Mouse (Mus musculus) lung, embryonic 16.5 days (tissue): ENCODE measurements around the gene Hexim1. TPM values are rescaled to one million over a fixed set of nuclear protein-coding genes. Genes with fewer than 3 reads are reported as not detected.

ENCODE experiments used
- ATAC-seq: fragments of 200-750 bp; cut with Nextera tagmentation; 2 replicates; pipeline ENCODE4 v1.8.0; 2017; ENCODE audit warnings: low read depth, mild to moderate bottlenecking, moderate library complexity
- H3K27ac ChIP-seq: fragments of 300-500 bp; sonication (generic); 2 replicates; pipeline ENCODE4 v1.5.1; 2014; ENCODE audit warnings: mild to moderate bottlenecking, control low read depth, low read length
- H3K27me3 ChIP-seq: fragments of 300-500 bp; sonication (generic); 2 replicates; pipeline ENCODE4 v1.6.1; 2014; ENCODE audit warnings: low read depth, low read length, mixed read lengths; ENCODE audit not compliant: control insufficient read depth, insufficient read depth
- H3K36me3 ChIP-seq: fragments of 300-500 bp; sonication (generic); 2 replicates; pipeline ENCODE4 v1.6.1; 2014; ENCODE audit warnings: low read length; ENCODE audit not compliant: control insufficient read depth, insufficient read depth
- H3K4me1 ChIP-seq: fragments of 300-500 bp; sonication (generic); replicated peaks from 2 replicates; pipeline ENCODE4 v1.6.1; 2014; ENCODE audit warnings: low read length, mixed read lengths; ENCODE audit not compliant: control insufficient read depth, insufficient read depth
- H3K4me2 ChIP-seq: fragments of 300-500 bp; sonication (generic); 2 replicates; pipeline ENCODE4 v1.6.1; 2014; ENCODE audit warnings: low read depth, low read length, control low read depth
- H3K4me3 ChIP-seq: fragments of 300-500 bp; sonication (generic); 2 replicates; pipeline ENCODE4 v1.5.1; 2014; ENCODE audit warnings: mild to moderate bottlenecking, low read length, control low read depth
- H3K9ac ChIP-seq: fragments of 300-500 bp; sonication (generic); 2 replicates; pipeline ENCODE4 v1.6.1; 2014; ENCODE audit warnings: low read length, control low read depth
- H3K9me3 ChIP-seq: fragments of 300-500 bp; sonication (generic); 2 replicates; pipeline ENCODE4 v1.6.1; 2016; ENCODE audit warnings: low read length; ENCODE audit not compliant: control insufficient read depth
- WGBS: fragments of 180-500 bp; shearing (Covaris S2); extraction: QIAGEN DNeasy Blood & Tissue Kit; methylation state at CpG from one replicate; pipeline ENCODE4 v1.1.7; 2014; 5-methylcytosine and 5-hydroxymethylcytosine counted together
- polyA plus RNA-seq: library from polyadenylated mRNA; unstranded; fragments of >200 nt; fragmentation: Nextera tagmentation; extraction: Ambion mirVana; gene quantifications from 2 replicates; pipeline ENCODE4 v1.2.1, GENCODE M21; 2015

Hexim1 gene
- polyA plus RNA-seq, 1 experiment from 2014 or later: 4.6 TPM

DNA sequence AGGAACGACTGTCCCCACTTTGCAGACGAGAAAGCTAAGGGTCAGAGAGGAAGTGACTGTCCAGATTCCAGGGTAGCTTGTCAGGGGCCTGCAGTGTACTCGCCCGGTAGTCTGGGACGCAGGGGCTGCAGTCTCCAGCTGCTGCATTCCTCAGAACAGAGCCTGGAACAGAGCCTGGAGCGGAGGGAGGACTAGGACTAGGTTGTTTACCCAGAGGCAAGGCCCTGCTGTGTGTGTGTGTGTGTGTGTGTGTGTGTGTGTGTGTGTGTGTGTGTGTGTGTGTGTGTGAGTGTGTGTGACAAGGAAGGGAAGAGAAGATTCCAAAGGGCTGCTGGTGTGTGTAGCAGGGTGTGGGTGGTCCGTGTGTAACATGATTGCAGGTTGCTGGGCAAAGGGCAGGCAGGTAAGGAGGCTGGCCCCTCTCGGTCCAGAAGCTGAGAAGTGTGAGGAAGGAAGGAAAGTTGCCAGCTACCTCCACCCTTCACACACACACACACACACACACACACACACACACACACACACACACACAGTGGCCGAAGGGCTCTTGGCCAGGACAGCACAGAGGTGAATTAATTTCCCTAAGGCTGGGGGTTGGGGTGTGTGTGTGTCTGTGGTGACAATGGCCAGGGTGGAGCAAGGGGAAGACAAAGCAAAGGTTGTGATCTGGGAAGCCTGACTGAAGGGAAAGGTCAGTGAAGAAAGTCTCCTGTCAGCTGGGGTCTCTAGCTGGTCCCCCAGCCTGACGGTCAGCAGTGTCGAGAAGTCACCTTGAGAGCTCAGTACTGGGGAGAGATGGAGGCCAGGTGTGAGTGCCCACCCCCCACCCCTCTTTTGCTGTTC lies 25.3 kb downstream of the Hexim1 start:
- H3K27ac ChIP-seq: peak overlapping the region; percentile 95
- peak overlapping the region; percentile 50 for H3K9ac ChIP-seq
- H3K4me3 ChIP-seq: no peak overlapping the region
- peak overlapping the region; percentile 17; the same call in 1 of the 2 replicates for H3K4me2 ChIP-seq
- H3K36me3 ChIP-seq: peaks cover 8% of the 10 kb centered on the region; the same call in 1 of the 2 replicates
- H3K4me1 ChIP-seq: peaks cover 30% of the 10 kb centered on the region
- ATAC-seq: peak; percentile 87
- H3K27me3 ChIP-seq: no peaks in the 10 kb centered on the region
- 12% methylated on average over 11 of the region's 11 CpGs for WGBS
- H3K9me3 ChIP-seq: no peaks in the 10 kb centered on the region

DNA sequence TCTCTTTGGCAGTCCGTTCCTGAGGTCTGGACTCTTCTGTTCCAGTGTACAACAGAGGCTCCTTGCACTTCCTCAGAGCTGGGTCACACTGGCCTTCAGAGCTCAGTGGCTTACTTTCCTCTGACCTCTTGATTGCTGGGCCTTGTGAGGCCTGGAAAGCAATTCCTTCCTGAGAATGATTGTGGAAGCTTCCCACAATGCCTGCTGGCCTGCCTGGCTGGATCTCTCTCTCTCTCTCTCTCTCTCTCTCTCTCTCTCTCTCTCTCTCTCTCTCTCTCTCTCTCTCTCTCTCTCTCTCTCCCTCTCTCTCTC lies 25.9 kb downstream of the Hexim1 start:
- peak overlapping the region; percentile 95 for H3K27ac ChIP-seq
- no peaks in the 10 kb centered on the region for H3K9me3 ChIP-seq
- no peaks in the 10 kb centered on the region for H3K27me3 ChIP-seq
- peak overlapping the region; percentile 17; the same call in 1 of the 2 replicates for H3K4me2 ChIP-seq
- no peak overlapping the region for H3K4me3 ChIP-seq
- WGBS: 14% methylated on average over 1 of the region's 1 CpGs
- peaks cover 30% of the 10 kb centered on the region for H3K4me1 ChIP-seq
- ATAC-seq: peak; percentile 26
- H3K36me3 ChIP-seq: peaks cover 8% of the 10 kb centered on the region; the same call in 1 of the 2 replicates
- peak overlapping the region; percentile 47 for H3K9ac ChIP-seq

DNA sequence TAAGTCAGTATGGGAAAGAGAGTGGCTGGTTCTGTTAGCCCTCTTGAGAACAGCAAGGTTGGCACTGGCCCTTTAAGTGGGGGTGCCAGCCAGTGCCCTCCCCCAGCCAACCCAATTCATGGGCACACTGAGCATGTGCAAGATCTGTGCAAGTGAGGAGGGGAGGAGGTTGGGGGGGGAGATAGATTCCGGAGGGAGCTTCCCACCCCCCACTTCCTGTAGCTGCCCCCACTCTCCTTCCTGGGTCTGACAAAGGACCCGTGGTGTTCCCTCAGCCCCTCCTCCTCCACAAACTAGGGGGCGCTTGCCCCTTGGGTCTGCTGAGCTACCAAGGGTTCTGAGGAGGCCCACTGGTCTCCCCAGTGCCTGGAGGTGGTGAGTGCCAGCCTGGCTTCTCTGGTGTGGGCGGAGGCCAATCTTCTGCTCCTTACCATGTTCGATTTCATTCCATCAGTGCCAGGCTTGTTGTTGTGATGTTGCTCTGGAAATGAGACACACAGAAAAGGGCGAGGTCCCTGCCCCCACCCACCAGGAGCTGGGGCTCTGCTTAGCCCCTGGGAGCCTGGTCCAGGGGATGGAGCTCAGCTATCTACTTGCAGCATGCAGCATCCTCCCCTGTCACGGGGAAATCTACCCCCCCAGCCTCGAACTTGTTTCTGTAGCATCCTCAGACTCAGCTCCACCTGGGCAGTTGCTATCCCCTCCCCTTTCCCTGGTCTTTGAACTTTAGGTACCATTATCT lies 26.6 kb downstream of the Hexim1 start:
- Histone ChIP-seq H3K4me1 (peaks cover 30% of the 10 kb centered on the region), H3K36me3 (peaks cover 8% of the 10 kb centered on the region; the same call in 1 of the 2 replicates), H3K4me3 (peak overlapping the region; percentile 33), H3K9me3 (no peaks in the 10 kb centered on the region), H3K4me2 (peak overlapping the region; percentile 57), H3K27me3 (no peaks in the 10 kb centered on the region), H3K9ac (peak overlapping the region; percentile 68), H3K27ac (peak overlapping the region; percentile 95)
- ATAC-seq: peak; percentile 73
- WGBS: 27% methylated on average over 8 of the region's 8 CpGs

DNA sequence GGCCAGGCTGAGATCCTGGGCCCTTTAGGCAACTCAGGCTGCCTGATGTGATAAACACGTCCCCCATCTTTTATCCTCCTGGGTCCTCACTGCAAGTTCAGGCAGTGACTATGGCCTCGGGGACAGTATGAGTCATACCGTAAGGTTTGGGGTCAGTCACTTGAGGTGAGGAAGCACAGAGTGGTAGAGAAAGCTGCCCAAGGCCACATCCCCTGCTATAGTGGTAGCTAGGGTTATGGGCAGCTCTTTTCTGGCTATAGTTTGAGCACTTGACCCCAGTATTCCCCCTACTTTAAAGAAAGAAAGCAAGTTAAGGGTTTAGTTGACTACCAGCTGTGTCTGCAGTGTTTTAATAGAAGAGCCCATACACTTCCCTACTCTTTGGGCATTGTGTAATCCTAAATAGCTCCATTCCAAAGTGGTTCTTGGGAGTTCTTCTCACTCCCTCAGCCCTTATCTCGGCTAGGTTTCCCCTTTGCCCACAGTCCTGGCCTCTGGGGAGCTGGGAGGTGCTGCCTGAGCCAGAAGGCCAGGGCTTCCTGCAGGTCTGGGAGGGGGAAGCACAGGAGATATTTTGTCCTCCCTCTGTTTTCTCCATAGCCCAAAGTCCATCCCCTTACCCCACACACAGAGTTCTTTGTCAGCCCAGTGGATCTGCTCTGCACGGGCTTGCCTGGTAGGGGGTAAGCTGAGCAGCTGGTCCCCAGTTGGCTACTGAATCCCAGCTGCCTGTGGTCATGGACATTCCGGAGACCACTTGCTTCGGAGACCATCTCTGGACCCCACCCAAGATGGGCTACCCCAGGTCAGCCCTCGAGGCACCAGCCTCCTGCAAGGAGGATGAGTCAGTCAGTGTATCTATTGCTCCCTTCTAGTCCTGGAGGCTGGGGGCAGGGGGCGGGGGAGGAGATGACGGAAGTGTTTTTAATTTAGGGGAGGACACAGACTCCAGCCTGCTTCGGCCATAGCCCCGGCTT lies 28.6 kb downstream of the Hexim1 start:
- ATAC-seq: no peak
- Histone ChIP-seq H3K27me3 (no peaks in the 10 kb centered on the region), H3K27ac (no peak overlapping the region), H3K9me3 (no peaks in the 10 kb centered on the region), H3K36me3 (no peaks in the 10 kb centered on the region), H3K4me3 (no peak overlapping the region), H3K4me1 (peaks cover 30% of the 10 kb centered on the region), H3K4me2 (no peak overlapping the region), H3K9ac (no peak overlapping the region)
- 50% methylated on average over 12 of the region's 12 CpGs for WGBS

DNA sequence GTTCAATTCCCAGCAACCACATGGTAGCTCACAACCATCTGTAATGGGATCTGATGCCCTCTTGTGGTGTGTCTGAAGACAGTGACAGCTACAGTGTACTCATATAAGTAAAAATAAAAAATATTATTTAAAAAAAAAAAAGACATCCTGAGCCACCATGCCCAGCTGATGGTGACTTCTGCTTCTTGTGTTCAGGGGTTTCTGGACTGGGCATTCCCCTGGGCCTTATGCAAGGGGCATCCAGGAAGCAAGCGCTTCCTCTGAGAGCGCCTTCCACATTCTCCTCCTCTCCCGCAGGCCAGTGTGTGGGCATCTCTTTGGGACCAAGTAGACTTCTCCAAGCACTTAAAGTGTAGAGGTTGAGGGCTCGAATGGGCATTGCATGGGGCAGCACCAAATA lies 30.4 kb downstream of the Hexim1 start:
- H3K27ac ChIP-seq: no peak overlapping the region
- H3K9me3 ChIP-seq: no peaks in the 10 kb centered on the region
- ATAC-seq: no peak
- WGBS: 79% methylated on average over 4 of the region's 4 CpGs
- H3K4me1 ChIP-seq: peaks cover 19% of the 10 kb centered on the region
- no peaks in the 10 kb centered on the region for H3K27me3 ChIP-seq
- H3K4me2 ChIP-seq: no peak overlapping the region
- no peak overlapping the region for H3K4me3 ChIP-seq
- H3K36me3 ChIP-seq: no peaks in the 10 kb centered on the region
- H3K9ac ChIP-seq: no peak overlapping the region

DNA sequence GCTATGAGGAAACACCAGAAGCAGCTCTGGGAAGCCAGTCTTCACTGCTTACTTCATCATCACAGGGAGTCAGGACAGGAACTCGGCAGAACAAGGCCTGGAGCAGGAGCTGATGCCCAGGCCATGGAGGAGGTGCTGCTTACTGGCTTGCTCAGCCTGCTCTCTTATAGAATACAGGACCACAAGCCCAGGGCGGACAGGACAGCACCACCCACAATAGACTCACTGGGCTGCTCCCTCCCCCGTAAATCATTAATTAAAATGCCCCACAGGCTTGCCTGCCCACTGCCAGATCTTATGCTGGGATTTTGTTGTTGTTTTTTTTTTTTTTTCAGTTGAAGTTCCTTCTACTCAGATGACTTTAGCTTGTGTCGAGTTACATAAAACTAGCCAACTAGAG lies 31.7 kb downstream of the Hexim1 start:
- peaks cover 5% of the 10 kb centered on the region for H3K4me1 ChIP-seq
- WGBS: 59% methylated on average over 4 of the region's 4 CpGs
- H3K9me3 ChIP-seq: no peaks in the 10 kb centered on the region
- no peak for ATAC-seq
- no peaks in the 10 kb centered on the region for H3K36me3 ChIP-seq
- no peak overlapping the region for H3K9ac ChIP-seq
- no peaks in the 10 kb centered on the region for H3K27me3 ChIP-seq
- H3K27ac ChIP-seq: no peak overlapping the region
- H3K4me2 ChIP-seq: no peak overlapping the region
- no peak overlapping the region for H3K4me3 ChIP-seq

DNA sequence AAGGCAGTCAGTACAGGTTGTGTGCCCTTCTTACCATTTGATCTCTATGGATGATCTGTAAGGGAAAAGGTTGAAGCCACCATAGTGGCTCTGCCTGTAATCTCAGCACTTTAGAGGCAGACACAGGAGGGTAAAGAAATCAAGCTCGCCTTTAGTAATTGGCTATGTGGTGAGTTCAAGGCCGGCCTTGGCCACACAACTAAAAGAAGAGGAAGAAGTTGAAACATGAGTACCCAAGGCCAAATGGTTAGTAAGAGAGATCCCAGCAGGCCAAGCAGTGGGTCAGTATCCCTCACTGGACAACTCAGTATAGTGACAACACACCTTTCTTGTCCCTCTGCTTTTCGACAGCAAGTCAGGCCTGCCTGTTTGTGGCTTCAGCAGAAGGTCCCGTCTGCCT lies 33.7 kb downstream of the Hexim1 start:
- H3K9me3 ChIP-seq: no peaks in the 10 kb centered on the region
- WGBS: 94% methylated on average over 4 of the region's 4 CpGs
- ATAC-seq: no peak

DNA sequence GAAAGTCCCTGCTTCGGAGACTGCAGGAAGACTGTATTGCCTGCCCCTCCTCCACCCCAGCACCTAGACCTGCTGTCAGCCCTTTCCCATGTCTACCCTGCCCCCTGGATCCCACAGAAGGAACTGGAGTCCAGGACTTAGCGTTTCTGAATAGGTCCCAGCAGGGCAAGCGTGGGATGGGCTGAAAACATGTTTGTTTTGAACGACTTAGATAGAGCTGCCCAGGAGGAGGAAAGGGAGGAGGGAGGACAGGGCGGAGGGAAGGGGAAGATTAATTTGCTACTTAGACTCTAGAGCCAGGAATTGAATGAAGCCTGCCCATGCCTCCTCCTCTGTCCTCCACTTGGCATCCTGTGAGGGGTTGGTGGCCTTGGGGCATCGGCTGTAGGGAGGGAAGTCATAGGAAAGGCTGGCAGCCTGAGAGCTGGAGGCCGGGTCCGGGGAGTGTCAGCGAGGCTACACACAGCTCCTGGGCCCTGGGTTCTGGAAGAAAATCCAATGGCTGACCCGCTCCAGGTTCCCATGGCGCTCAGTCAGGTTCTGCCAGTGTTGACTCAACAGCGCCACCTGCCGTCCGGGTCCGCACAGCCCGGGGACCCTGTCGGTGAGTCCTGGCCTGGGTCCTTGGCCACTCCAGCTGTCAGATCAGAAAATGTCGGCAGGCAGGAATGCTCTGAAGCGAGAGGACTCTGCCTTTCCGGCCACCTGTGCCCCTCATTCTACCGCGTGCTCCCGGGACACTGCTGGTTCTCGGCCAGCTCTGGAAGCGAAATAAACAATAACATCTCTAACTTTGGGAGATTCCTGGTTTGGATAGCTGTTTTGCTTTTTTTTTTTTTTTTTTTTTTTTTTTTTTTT lies 42.8 kb downstream of the Hexim1 start:
- Histone ChIP-seq H3K4me1 (peaks cover 6% of the 10 kb centered on the region), H3K27me3 (no peaks in the 10 kb centered on the region), H3K4me3 (peak overlapping the region; percentile 42), H3K36me3 (no peaks in the 10 kb centered on the region), H3K9ac (peak overlapping the region; percentile 62), H3K27ac (peak overlapping the region; percentile 45; the same call in 1 of the 2 replicates), H3K9me3 (no peaks in the 10 kb centered on the region), H3K4me2 (peak overlapping the region; percentile 77)
- WGBS: 1% methylated on average over 25 of the region's 25 CpGs
- ATAC-seq: peak; percentile 97

More for the DNA sequence above, 33.7 kb downstream of the Hexim1 start:
- H3K4me2 ChIP-seq: no peak overlapping the region
- H3K27ac ChIP-seq: no peak overlapping the region
- no peaks in the 10 kb centered on the region for H3K36me3 ChIP-seq
- no peaks in the 10 kb centered on the region for H3K27me3 ChIP-seq
- H3K9ac ChIP-seq: no peak overlapping the region
- no peaks in the 10 kb centered on the region for H3K4me1 ChIP-seq
- no peak overlapping the region for H3K4me3 ChIP-seq
